Mouse (Mus musculus) right cerebral cortex, postnatal 36 days (tissue): ENCODE data around the gene Cfap300.

Experiments used
- DNase-seq, 2 experiments: peaks; one replicate each; pipeline ENCODE4 v3.0.0; 2022; ENCODE audit warnings: low spot score in 2 of 2, mixed read lengths in 1 of 2

The Cfap300 gene

DNA sequence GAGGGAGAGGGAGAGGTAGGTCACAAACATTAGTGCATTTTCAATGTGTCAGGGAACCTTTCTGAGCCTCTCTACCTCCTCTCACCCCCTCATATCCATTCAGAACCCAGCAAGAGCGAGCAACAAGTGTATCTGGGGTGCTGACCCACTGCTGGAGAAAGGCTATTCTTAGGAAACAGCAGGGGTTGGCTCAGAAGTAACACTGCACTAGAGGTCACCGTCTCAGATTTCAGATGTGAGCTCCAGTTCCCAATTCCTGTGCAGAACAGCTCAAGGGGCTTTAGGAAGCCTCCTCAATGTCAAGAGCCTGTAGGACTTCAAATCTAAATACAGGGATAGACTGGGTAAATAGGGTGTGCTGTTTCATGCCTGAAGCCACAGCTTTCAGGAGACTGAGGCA lies 59.0 kb downstream of the Cfap300 start:
- no peak for DNase-seq

- no peak for DNase-seq
Observed at GRCm38 (mm10) chr9:7980162-7980561, 62.5 kb downstream of the Cfap300 start.

GRCm38 (mm10) chr9:7979153-7979916 lies 63.3 kb downstream of the Cfap300 start:
- no peak for DNase-seq

- DNase-seq, result no peak
Observed at GRCm38 (mm10) chr9:7978502-7978901, 64.1 kb downstream of the Cfap300 start.

DNA sequence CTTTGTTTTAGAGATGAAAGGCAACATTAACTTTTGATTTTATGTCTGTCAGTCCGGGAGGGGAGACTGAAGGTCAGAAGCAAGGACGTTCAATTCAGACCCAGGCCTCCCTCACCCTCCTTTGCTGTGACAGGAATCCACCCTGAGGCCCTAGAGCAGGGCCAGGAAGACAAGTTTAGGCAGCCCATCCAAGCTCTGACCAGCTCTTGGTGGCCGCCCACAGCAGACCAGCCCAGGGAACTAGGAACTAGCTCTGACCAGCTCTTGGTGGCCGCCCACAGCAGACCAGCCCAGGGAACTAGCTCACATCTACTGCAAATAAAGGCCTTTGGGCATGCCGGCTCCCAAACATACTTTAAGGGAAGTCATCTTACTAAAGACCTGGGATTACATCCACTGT lies 65.0 kb downstream of the Cfap300 start:
- DNase-seq, result no peak

GRCm38 (mm10) chr9:7971993-7972392 lies 70.6 kb downstream of the Cfap300 start:
- DNase-seq, result no peak
